Mouse (Mus musculus): ENCODE measurements around the gene Map3k4.

DNA sequence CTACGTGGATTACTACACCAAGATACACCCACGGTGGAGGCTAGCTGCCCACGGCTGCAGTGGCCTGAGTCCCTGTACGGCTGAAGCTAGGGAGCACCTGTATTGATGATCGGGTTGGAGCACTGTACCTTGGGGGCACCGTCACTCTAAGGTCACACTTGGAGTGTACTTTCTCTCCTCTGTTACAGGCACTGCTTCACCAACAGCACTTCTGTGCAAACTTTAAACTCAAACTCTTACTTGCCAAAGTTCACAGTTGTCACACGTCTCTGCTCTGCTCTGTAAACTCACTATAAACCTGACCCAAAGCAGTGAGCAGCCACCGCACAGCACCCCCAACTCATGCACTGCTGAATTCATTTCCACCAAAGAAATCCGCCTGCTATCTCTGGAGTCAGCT lies 9.1 kb downstream of the Map3k4 start:
- TF ChIP-seq CTCF (IDR thresholded peaks at IDR 0.05; ENCODE audit: low read depth, low read length) (no peak), POLR2A (IDR thresholded peaks at IDR 0.05; ENCODE audit: extremely low read depth, insufficient read depth, low read length) (no peak)

Measured in liver, adult 2 months (tissue).